Mouse (Mus musculus) midbrain, embryonic 14.5 days (tissue): ENCODE measurements around the gene Acp5. TPM values are rescaled to one million over a fixed set of nuclear protein-coding genes. Genes with fewer than 3 reads are reported as not detected.
"Not testable (repeated sequence)": the region's sequence is repeated elsewhere in the genome, so short reads cannot be mapped to it uniquely, and the experiment has no call there.

Source experiments
- ATAC-seq: fragments of 200-750 bp; cut with Nextera tagmentation; 2 replicates; pipeline ENCODE4 v1.8.0; 2017; ENCODE audit warnings: moderate number of reproducible peaks, moderate library complexity; ENCODE audit not compliant: low FRiP score, low TSS enrichment
- DNase-seq: peaks from one replicate; pipeline ENCODE4 v3.0.0-alpha.2; 2015
- H3K27ac ChIP-seq: fragments of 300-500 bp; sonication (generic); replicated peaks from 2 replicates; pipeline ENCODE4 v1.5.1; 2014; ENCODE audit warnings: mild to moderate bottlenecking, low read depth, low read length, moderate library complexity
- H3K27me3 ChIP-seq: fragments of 300-500 bp; sonication (generic); 2 replicates; pipeline ENCODE4 v1.6.1; 2014; ENCODE audit warnings: low read length, control low read depth, mixed read lengths; ENCODE audit not compliant: control insufficient read depth, insufficient read depth
- H3K36me3 ChIP-seq: fragments of 300-500 bp; sonication (generic); 2 replicates; pipeline ENCODE4 v1.6.1; 2014; ENCODE audit warnings: low read length, control low read depth; ENCODE audit not compliant: control insufficient read depth, insufficient read depth
- H3K4me1 ChIP-seq: fragments of 300-500 bp; sonication (generic); 2 replicates; pipeline ENCODE4 v1.6.1; 2014; ENCODE audit warnings: mild to moderate bottlenecking, antibody characterized with exemption, low read length, control low read depth; ENCODE audit not compliant: control insufficient read depth, insufficient read depth
- H3K4me2 ChIP-seq: fragments of 300-500 bp; sonication (generic); 2 replicates; pipeline ENCODE4 v1.6.1; 2014; ENCODE audit warnings: mild to moderate bottlenecking, low read length, moderate library complexity
- H3K4me3 ChIP-seq: fragments of 300-500 bp; sonication (generic); replicated peaks from 2 replicates; pipeline ENCODE4 v1.5.1; 2014; ENCODE audit warnings: low read depth, low read length
- H3K9ac ChIP-seq: fragments of 300-500 bp; sonication (generic); replicated peaks from 2 replicates; pipeline ENCODE4 v1.6.1; 2014; ENCODE audit warnings: mild to moderate bottlenecking, low read length, moderate library complexity
- H3K9me3 ChIP-seq: fragments of 300-500 bp; sonication (generic); 2 replicates; pipeline ENCODE4 v1.6.1; 2016; ENCODE audit warnings: low read length, control low read depth, mixed read lengths; ENCODE audit not compliant: control insufficient read depth
- WGBS: fragments of 180-500 bp; shearing (Covaris S2); extraction: QIAGEN DNeasy Blood & Tissue Kit; methylation state at CpG from one replicate; pipeline ENCODE4 v1.1.7; 2014; 5-methylcytosine and 5-hydroxymethylcytosine counted together
- polyA plus RNA-seq: library from polyadenylated mRNA; unstranded; fragments of >200 nt; fragmentation: Nextera tagmentation; extraction: Ambion mirVana; gene quantifications from 2 replicates; pipeline ENCODE4 v1.2.1, GENCODE M21; 2014

Acp5 gene
- polyA plus RNA-seq, 1 experiment from 2014 or later = 0.79 TPM

GRCm38 (mm10) chr9:22162305-22162704, 26.8 kb upstream of the Acp5 start:
- no peak overlapping the region for H3K9ac ChIP-seq
- no peaks in the 10 kb centered on the region for H3K9me3 ChIP-seq
- DNase-seq (no peak), ATAC-seq (no peak)
- no peak overlapping the region for H3K27ac ChIP-seq
- H3K36me3 ChIP-seq = no peaks in the 10 kb centered on the region
- H3K4me2 ChIP-seq = no peak overlapping the region
- H3K4me1 ChIP-seq = peaks cover 11% of the 10 kb centered on the region
- WGBS = 81% methylated on average over 9 of the region's 9 CpGs
- no peaks in the 10 kb centered on the region for H3K27me3 ChIP-seq
- H3K4me3 ChIP-seq = no peak overlapping the region

GRCm38 (mm10) chr9:22161299-22161698, 25.8 kb upstream of the Acp5 start:
- Histone ChIP-seq H3K9me3 (no peaks in the 10 kb centered on the region), H3K4me2 (no peak overlapping the region), H3K4me1 (peaks cover 11% of the 10 kb centered on the region), H3K27ac (no peak overlapping the region), H3K36me3 (no peaks in the 10 kb centered on the region), H3K9ac (no peak overlapping the region), H3K27me3 (no peaks in the 10 kb centered on the region), H3K4me3 (no peak overlapping the region)
- DNase-seq (no peak), ATAC-seq (no peak)
- WGBS = 23% methylated on average over 6 of the region's 6 CpGs

DNA sequence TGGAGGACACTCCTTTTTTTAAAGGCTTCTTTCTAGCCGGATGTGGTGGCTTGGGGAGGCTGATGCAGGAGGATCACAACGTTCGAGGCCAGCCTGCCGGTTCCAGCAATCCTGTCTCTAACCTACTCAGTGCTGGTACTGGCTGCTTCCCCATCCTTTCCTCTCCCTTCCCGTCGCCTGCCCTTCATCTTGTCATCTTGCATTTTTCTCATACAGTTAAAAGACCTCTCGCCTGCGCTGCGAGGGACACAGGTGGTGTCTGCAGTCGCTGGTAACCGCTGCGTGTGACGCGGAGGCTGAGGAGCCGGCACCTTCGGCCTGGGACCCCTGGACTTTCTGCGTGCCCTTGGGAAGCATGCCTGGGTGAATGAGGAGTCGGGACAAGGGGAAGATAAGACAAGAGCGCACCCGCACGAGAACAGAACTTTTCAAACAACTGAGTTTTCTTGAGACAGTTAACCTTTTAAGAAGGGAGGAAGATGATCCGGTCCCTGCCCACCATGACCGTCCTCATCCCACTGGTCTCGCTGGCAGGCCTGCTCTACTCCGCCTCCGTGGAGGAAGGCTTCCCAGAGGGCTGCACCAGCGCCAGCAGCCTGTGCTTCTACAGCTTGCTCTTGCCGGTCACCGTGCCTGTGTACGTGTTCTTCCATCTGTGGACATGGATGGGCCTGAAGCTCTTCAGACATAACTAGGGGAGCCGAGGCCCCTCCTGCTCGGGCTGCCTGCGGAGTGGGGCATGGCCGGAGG, 22.2 kb upstream of the Acp5 start:
- Histone ChIP-seq H3K9ac (peak overlapping the region; percentile 81), H3K9me3 (no peaks in the 10 kb centered on the region), H3K4me1 (peaks cover 8% of the 10 kb centered on the region), H3K27ac (no peak overlapping the region), H3K27me3 (no peaks in the 10 kb centered on the region), H3K4me3 (peak overlapping the region; percentile 65), H3K36me3 (no peaks in the 10 kb centered on the region), H3K4me2 (peak overlapping the region; percentile 64)
- WGBS = 69% methylated on average over 34 of the region's 34 CpGs
- DNase-seq (peak; percentile 16), ATAC-seq (no peak)

GRCm38 (mm10) chr9:22156497-22157245, 21.2 kb upstream of the Acp5 start, which contains the start of gene Pigyl:
Gene Pigyl (plus strand): TSS chr9:22156846.
- ATAC-seq = peak; percentile 98
- Histone ChIP-seq H3K27me3 (no peaks in the 10 kb centered on the region), H3K9me3 (no peaks in the 10 kb centered on the region), H3K4me3 (peak within 1 kb of the TSS; percentile 65), H3K36me3 (no peaks in the 10 kb centered on the region), H3K4me2 (peak within 1 kb of the TSS; percentile 64), H3K4me1 (peaks cover 8% of the 10 kb centered on the region), H3K9ac (peak within 1 kb of the TSS; percentile 81), H3K27ac (peak within 1 kb of the TSS; percentile 89)
- WGBS = 1% methylated on average over 65 of the region's 65 CpGs
- peak; percentile 100 for DNase-seq

DNA sequence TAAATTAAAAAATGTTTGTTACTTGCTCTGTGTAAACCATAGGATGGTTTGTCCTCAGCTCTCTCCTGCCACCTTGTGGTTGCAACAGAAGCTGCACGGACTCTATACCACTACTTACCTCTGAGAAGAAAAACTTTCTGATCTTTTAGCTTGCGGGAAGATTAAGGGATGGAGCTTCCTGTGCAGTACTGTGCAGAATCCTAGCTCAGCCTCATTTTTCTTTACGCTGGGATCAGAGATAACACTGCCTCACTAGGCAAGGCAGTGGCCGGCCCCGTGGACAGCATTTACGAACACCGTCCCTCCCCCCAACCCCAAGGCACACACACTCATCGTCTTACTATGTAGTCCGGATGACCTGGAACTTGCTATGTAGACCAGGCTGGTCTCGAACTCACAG, 20.1 kb upstream of the Acp5 start:
- Histone ChIP-seq H3K9me3 (no peaks in the 10 kb centered on the region), H3K36me3 (no peaks in the 10 kb centered on the region), H3K9ac (no peak overlapping the region), H3K4me3 (no peak overlapping the region), H3K27ac (no peak overlapping the region), H3K4me1 (peaks cover 8% of the 10 kb centered on the region), H3K27me3 (no peaks in the 10 kb centered on the region), H3K4me2 (no peak overlapping the region)
- 25% methylated on average over 10 of the region's 10 CpGs for WGBS
- peak; percentile 86 for DNase-seq
- ATAC-seq = no peak

GRCm38 (mm10) chr9:22153810-22154209, 18.3 kb upstream of the Acp5 start:
- ATAC-seq (no peak), DNase-seq (no peak)
- WGBS = 92% methylated on average over 3 of the region's 3 CpGs
- Histone ChIP-seq H3K4me3 (no peak overlapping the region), H3K27me3 (no peaks in the 10 kb centered on the region), H3K27ac (no peak overlapping the region), H3K9ac (no peak overlapping the region), H3K4me1 (peaks cover 8% of the 10 kb centered on the region), H3K4me2 (no peak overlapping the region), H3K9me3 (no peaks in the 10 kb centered on the region), H3K36me3 (no peaks in the 10 kb centered on the region)

DNA sequence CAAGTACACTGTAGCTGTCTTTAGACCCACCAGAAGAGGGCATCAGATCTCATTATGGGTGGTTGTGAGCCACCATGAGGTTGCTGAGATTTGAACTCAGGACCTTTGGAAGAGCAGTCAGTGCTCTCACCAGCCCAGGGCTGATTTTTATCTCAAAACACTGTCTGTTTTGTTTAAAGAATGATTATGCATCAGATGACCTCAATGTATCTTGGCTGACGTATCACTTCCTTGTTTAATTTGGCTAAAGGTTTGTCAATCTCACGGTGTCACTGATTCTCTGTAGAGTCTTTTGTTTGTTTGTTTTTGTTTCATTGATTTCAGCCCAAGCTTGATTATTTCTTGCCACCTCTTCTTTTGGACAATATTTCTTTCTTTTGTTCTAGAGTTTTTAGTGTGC, 15.4 kb upstream of the Acp5 start:
- H3K36me3 ChIP-seq = no peaks in the 10 kb centered on the region
- no peaks in the 10 kb centered on the region for H3K4me1 ChIP-seq
- H3K27me3 ChIP-seq = no peaks in the 10 kb centered on the region
- no peaks in the 10 kb centered on the region; the same call in 1 of the 2 replicates for H3K9me3 ChIP-seq
- no peak overlapping the region for H3K4me2 ChIP-seq
- DNase-seq (no peak), ATAC-seq (no peak)
- WGBS = 96% methylated on average over 2 of the region's 2 CpGs
- H3K9ac ChIP-seq = no peak overlapping the region
- no peak overlapping the region for H3K27ac ChIP-seq
- no peak overlapping the region for H3K4me3 ChIP-seq

DNA sequence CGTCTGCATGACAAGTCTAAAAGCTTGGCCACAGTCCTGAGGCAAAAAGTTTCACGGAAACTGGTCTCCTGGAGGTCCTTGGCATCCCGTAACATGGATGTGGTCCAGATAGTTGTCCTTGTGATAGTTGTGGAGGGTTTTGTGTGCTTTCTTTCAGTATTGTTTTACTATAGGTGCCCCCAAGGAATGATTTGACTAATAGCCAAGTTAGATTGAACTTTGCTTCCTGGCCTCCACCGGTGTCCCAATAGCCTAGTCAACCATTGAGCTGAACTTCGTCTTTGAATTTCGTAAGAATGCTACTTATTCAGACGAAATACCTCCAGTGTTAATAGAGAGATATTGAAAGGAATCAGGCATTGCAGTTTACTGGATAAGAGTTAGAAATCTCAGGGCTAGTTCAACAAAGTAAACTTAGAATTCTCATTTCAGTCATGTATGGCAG, 14.8 kb upstream of the Acp5 start:
- not testable (repeated sequence) for ATAC-seq, H3K4me2 ChIP-seq, H3K36me3 ChIP-seq, H3K4me1 ChIP-seq, H3K9me3 ChIP-seq, H3K9ac ChIP-seq, H3K27ac ChIP-seq, H3K27me3 ChIP-seq, H3K4me3 ChIP-seq, DNase-seq
- WGBS = 88% methylated on average over 7 of the region's 7 CpGs
